Mouse (Mus musculus) MEL (cell line): Measurements from ENCODE around the gene Rfxank.
A peak's percentile ranks its signal among the peaks of the same experiment; 100 is the strongest.

ENCODE experiments used
- BHLHE40 ChIP-seq: IDR thresholded peaks from 2 replicates; pipeline ENCODE4 v1.6.1; 2012; ENCODE audit warnings: low read depth, mild to moderate bottlenecking, inconsistent platforms, low read length, improper control_type of control experiment, borderline replicate concordance
- CHD2 ChIP-seq: IDR thresholded peaks from 2 replicates; pipeline ENCODE4 v1.6.1; 2011; ENCODE audit warnings: low read length, improper control_type of control experiment
- CTCF ChIP-seq, 3 experiments: IDR thresholded peaks in 2 of 3; conservative IDR thresholded peaks in 1 of 3; 2 replicates each; pipeline ENCODE4 v1.5.1; 2011 to 2012; ENCODE audit warnings: low read length in 3 of 3, low read depth in 2 of 3, mild to moderate bottlenecking in 2 of 3, improper control_type of control experiment in 1 of 3, inconsistent platforms in 1 of 3, mixed read lengths in 1 of 3, moderate library complexity in 1 of 3; ENCODE audit not compliant: control insufficient read depth in 1 of 3, insufficient read depth in 1 of 3, poor library complexity in 1 of 3, severe bottlenecking in 1 of 3
- EP300 ChIP-seq, 2 experiments: IDR thresholded peaks; 2 replicates each; pipeline ENCODE4 v1.6.1; 2011; ENCODE audit warnings: improper control_type of control experiment in 2 of 2, low read length in 2 of 2, low read depth in 1 of 2, mild to moderate bottlenecking in 1 of 2
- GABPA ChIP-seq: IDR thresholded peaks from 2 replicates; pipeline ENCODE4 v1.6.1; 2012; ENCODE audit warnings: low read depth, mild to moderate bottlenecking, inconsistent platforms, low read length, improper control_type of control experiment, moderate library complexity
- MAFK ChIP-seq: IDR thresholded peaks from 2 replicates; pipeline ENCODE4 v1.6.1; 2011; ENCODE audit warnings: low read depth, mild to moderate bottlenecking, low read length, improper control_type of control experiment, borderline replicate concordance
- MYC ChIP-seq: IDR thresholded peaks from 2 replicates; pipeline ENCODE4 v1.6.1; 2011; ENCODE audit warnings: low read depth, mild to moderate bottlenecking, low read length, improper control_type of control experiment, moderate library complexity
- POLR2A ChIP-seq, 2 experiments: IDR thresholded peaks; 2 replicates each; pipeline ENCODE4 v1.6.1; 2011 to 2012; ENCODE audit warnings: low read length in 2 of 2, mild to moderate bottlenecking in 2 of 2, control low read depth in 1 of 2, improper control_type of control experiment in 1 of 2, low read depth in 1 of 2, moderate library complexity in 1 of 2; ENCODE audit not compliant: control insufficient read depth in 1 of 2, insufficient read depth in 1 of 2, poor library complexity in 1 of 2
- POLR2AphosphoS2 ChIP-seq: IDR thresholded peaks from 2 replicates; pipeline ENCODE4 v1.6.1; 2011; ENCODE audit warnings: low read length, improper control_type of control experiment
- POLR2AphosphoS5 ChIP-seq: IDR thresholded peaks from 2 replicates; pipeline ENCODE4 v1.6.1; 2012; ENCODE audit warnings: low read depth, borderline replicate concordance, mild to moderate bottlenecking, inconsistent platforms, low read length, moderate library complexity, mixed read lengths
- RCOR1 ChIP-seq: IDR thresholded peaks from 2 replicates; pipeline ENCODE4 v1.6.1; 2012; ENCODE audit warnings: low read depth, mild to moderate bottlenecking, inconsistent platforms, low read length, improper control_type of control experiment
- ZMIZ1 ChIP-seq: IDR thresholded peaks from 2 replicates; pipeline ENCODE4 v1.6.1; 2012; ENCODE audit warnings: low read depth, mild to moderate bottlenecking, inconsistent platforms, low read length, improper control_type of control experiment, moderate library complexity

DNA sequence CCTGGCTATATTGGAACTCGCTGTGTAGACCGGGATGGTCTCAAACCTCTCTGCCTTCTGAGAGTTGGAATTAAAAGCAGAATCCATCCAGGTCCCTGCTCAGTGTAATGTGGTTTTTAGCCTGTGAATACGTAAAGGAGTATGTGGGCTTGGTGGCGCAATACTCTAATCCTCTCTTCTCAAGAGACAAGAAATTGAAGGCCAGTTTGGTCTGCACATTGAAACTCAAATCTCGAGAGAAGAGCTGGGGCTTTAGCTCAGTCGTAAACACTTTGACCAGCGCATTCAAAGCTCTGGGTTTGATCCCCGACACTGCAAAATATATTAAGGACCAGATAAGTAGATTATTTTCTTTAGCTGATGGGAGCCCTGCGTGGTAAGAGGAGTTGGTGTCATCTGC is 1.0 kb upstream of the Rfxank start:
- TF ChIP-seq EP300 (IDR thresholded peaks at IDR 0.05; ENCODE audit: low read depth in 1 of 2, low read length in 2 of 2) (no peak), BHLHE40 (no peak), POLR2A (IDR thresholded peaks at IDR 0.05; ENCODE audit: control insufficient read depth in 1 of 2, insufficient read depth in 1 of 2, low read depth in 1 of 2, low read length in 2 of 2, poor library complexity in 1 of 2) (0 out of 4 replicates have a peak, but pooled peaks of 1 of the 2 experiments have one; percentile 5), POLR2AphosphoS2 (no peak), ZMIZ1 (no peak), CHD2 (no peak), MAFK (no peak), CTCF (IDR thresholded peaks at IDR 0.05 in 2 of 3, conservative IDR thresholded peaks at IDR 0.05 in 1 of 3; ENCODE audit: control insufficient read depth in 1 of 3, insufficient read depth in 1 of 3, low read depth in 2 of 3, low read length in 3 of 3, poor library complexity in 1 of 3, severe bottlenecking in 1 of 3) (no peak), GABPA (no peak), MYC (no peak), POLR2AphosphoS5 (no peak), RCOR1 (no peak)
